Mouse (Mus musculus) embryonic facial prominence, embryonic 13.5 days (tissue): Measurements from ENCODE around the gene Olfr1128. TPM values are rescaled to one million over a fixed set of nuclear protein-coding genes. Genes with fewer than 3 reads are reported as not detected.
A peak's percentile ranks its signal among the peaks of the same experiment; 100 is the strongest.
"Not testable (repeated sequence)": the region's sequence is repeated elsewhere in the genome, so short reads cannot be mapped to it uniquely, and the experiment has no call there.

Experiments used
- ATAC-seq: fragments of 200-750 bp; cut with Nextera tagmentation; 2 replicates; pipeline ENCODE4 v1.8.0; 2017; ENCODE audit warnings: low read depth; ENCODE audit not compliant: insufficient number of reproducible peaks, insufficient read depth, low FRiP score, low TSS enrichment
- H3K27ac ChIP-seq: fragments of 300-500 bp; sonication (generic); 2 replicates; pipeline ENCODE4 v1.5.1; 2015; ENCODE audit warnings: moderate library complexity, mild to moderate bottlenecking, inconsistent platforms
- H3K27me3 ChIP-seq: fragments of 300-500 bp; sonication (generic); 2 replicates; pipeline ENCODE4 v1.6.1; 2015; ENCODE audit warnings: mild to moderate bottlenecking, inconsistent platforms
- H3K36me3 ChIP-seq: fragments of 300-500 bp; sonication (generic); 2 replicates; pipeline ENCODE4 v1.6.1; 2015; ENCODE audit warnings: mild to moderate bottlenecking, inconsistent platforms
- H3K4me1 ChIP-seq: fragments of 300-500 bp; sonication (generic); 2 replicates; pipeline ENCODE4 v1.6.1; 2015; ENCODE audit warnings: inconsistent platforms
- H3K4me2 ChIP-seq: fragments of 300-500 bp; sonication (generic); 2 replicates; pipeline ENCODE4 v1.6.1; 2015; ENCODE audit warnings: moderate library complexity, mild to moderate bottlenecking, inconsistent platforms
- H3K4me3 ChIP-seq: fragments of 300-500 bp; sonication (generic); 2 replicates; pipeline ENCODE4 v1.5.1; 2015; ENCODE audit warnings: mild to moderate bottlenecking, inconsistent platforms
- H3K9ac ChIP-seq: fragments of 300-500 bp; sonication (generic); 2 replicates; pipeline ENCODE4 v1.6.1; 2015; ENCODE audit warnings: mild to moderate bottlenecking, inconsistent platforms
- H3K9me3 ChIP-seq: fragments of 300-500 bp; sonication (generic); 2 replicates; pipeline ENCODE4 v1.6.1; 2016; ENCODE audit warnings: inconsistent platforms
- WGBS: fragments of 180-500 bp; shearing (Covaris S2); methylation state at CpG from one replicate; pipeline ENCODE4 v1.1.7; 2015; ENCODE audit warnings: mixed read lengths; 5-methylcytosine and 5-hydroxymethylcytosine counted together
- polyA plus RNA-seq: library from polyadenylated mRNA; unstranded; fragments of >200 nt; fragmentation: Nextera tagmentation; extraction: Ambion mirVana; gene quantifications from 2 replicates; pipeline ENCODE4 v1.2.1, GENCODE M21; 2015

The Olfr1128 gene
- not detected in 2 replicates for polyA plus RNA-seq

DNA sequence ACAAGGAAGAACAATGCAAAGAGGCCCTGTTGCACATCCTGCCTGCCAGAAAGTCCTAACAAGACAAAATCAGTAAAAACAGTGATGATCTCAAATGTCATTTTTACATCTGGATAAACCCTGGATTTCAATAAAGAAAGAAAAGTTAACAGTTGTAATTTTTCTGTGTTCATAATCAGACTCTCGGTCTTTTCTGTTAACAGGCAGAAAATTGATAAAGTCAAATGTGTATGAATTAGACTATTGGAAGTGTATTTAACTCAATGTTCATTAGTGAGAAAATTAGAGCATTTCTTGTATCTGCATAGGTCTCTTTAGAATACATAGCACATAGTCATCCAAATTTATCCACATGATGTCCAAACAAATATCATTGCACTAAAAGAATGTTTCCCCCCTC, at the start of gene Olfr1128:
Olfr1128 (minus strand) TSS at position 101 of the 400 bp plus-strand sequence.
- Histone ChIP-seq H3K27ac (no peak within 1 kb of the TSS), H3K36me3 (no peaks in the 10 kb centered on the region), H3K4me1 (no peaks in the 10 kb centered on the region), H3K9me3 (no peaks in the 10 kb centered on the region), H3K9ac (no peak within 1 kb of the TSS), H3K4me2 (no peak within 1 kb of the TSS), H3K4me3 (no peak within 1 kb of the TSS), H3K27me3 (no peaks in the 10 kb centered on the region)
- 88% methylated on average over 1 of the region's 1 CpGs for WGBS
- no peak for ATAC-seq

DNA sequence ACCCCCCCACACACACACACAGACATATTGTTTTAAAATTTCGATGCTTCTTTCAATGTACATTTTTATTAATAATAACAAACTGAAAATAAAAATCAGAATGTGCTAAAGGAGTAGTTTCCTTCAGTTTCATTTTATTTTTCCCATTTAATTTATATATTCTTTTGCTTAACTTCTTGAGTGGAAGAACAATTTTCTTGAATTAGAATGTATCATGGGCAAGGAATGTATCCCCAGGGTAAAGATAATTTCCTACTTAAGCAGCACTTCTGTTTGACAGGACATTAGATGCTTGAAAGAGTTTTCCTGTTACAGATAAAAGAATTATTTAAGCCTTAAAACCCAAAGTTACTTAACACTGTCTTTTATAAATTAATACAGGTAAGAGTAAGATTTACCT, 28.3 kb upstream of the Olfr1128 start, which contains the start of gene Olfr1129:
Olfr1129 (plus strand) TSS at position 301 of the 400 bp plus-strand sequence.
- not testable (repeated sequence) for ATAC-seq, H3K36me3 ChIP-seq, H3K27ac ChIP-seq, H3K4me1 ChIP-seq, H3K9me3 ChIP-seq, H3K4me2 ChIP-seq, H3K9ac ChIP-seq, H3K4me3 ChIP-seq, H3K27me3 ChIP-seq
- WGBS: 66% methylated on average over 1 of the region's 1 CpGs

DNA sequence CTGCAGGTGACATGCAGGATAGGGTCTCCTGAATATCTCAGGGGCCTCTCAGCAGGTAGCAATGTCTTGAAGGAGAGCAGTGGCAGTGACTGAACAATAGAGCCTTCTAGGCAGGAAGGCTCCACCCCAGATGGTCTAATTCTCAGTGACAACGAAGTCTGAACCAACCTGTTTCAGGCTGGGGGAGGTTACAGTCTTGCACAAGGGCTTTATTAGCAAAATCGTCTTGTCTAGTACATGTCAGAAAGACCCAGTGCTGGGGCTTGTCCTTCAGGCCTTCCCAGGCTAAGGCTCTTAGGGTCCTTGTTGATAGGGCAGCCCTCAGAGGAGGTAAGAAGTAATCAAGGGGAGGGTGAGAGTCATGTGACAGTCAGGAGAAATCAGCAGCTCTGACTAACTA, 10.5 kb downstream of the Olfr1128 start:
- H3K4me1 ChIP-seq: no peaks in the 10 kb centered on the region
- no peaks in the 10 kb centered on the region for H3K9me3 ChIP-seq
- no peak for ATAC-seq
- H3K4me2 ChIP-seq: no peak overlapping the region
- H3K27me3 ChIP-seq: no peaks in the 10 kb centered on the region
- no peak overlapping the region for H3K4me3 ChIP-seq
- H3K27ac ChIP-seq: no peak overlapping the region
- H3K36me3 ChIP-seq: no peaks in the 10 kb centered on the region
- H3K9ac ChIP-seq: no peak overlapping the region
- 40% methylated on average over 2 of the region's 2 CpGs for WGBS

DNA sequence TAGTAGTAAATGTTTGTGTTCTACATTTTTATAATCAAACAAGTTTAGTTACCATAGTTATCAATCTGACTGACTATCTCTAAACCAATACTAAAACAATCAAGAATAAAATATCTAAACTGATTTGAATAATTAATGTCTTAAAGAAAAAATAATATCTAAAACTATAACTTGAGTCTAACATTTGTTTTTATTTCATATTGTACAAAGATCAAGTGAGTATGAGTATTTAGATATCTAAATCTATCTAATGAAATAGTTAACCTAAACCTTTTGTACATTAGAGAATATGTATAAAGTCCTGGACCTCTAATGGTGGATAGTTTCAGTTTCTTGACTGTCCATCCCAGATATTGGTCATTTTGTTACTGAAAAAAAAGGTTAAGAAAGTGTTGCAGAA, 13.8 kb downstream of the Olfr1128 start, which contains the start of gene Olfr153:
Olfr153 (plus strand) TSS at position 301 of the 400 bp plus-strand sequence.
- Histone ChIP-seq H3K4me3 (no peak within 1 kb of the TSS), H3K4me1 (no peaks in the 10 kb centered on the region), H3K9me3 (no peaks in the 10 kb centered on the region), H3K9ac (no peak within 1 kb of the TSS), H3K27ac (no peak within 1 kb of the TSS), H3K27me3 (no peaks in the 10 kb centered on the region), H3K36me3 (no peaks in the 10 kb centered on the region), H3K4me2 (no peak within 1 kb of the TSS)
- ATAC-seq: no peak

DNA sequence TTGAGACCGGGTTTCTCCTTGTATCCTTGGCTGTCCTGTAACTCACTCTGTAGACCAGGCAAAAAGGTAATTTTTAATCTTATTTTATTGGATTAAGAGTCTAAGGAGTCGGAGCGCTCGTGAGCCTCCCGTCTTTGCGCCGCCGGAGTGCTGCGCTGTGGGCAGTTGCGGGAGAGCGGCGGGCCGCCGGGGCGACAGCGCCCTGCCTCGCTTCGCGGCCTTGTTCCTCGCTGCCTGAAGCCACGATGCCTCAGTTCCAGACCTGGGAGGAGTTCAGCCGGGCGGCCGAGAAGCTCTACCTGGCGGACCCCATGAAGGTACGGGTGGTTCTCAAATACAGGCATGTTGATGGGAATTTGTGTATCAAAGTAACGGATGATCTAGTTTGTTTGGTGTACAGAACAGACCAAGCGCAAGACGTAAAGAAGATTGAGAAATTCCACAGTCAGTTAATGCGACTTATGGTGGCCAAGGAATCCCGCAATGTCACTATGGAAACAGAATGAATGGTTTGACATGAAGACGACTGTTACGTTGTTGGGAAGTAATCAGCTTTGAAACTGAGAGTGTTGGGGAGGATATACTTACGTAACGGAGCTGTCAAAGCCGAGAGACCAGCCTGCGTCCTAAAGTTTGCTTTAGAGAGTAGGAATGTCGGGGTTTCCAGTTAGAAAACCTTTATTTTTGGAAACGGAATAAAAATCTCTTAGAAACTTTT, 19.3 kb downstream of the Olfr1128 start:
- H3K4me2 ChIP-seq: peak overlapping the region; percentile 51
- H3K9me3 ChIP-seq, H3K36me3 ChIP-seq, H3K4me1 ChIP-seq, H3K9ac ChIP-seq, ATAC-seq, H3K27ac ChIP-seq, H3K27me3 ChIP-seq: not testable (repeated sequence)
- 28% methylated on average over 39 of the region's 39 CpGs for WGBS
- peak overlapping the region; percentile 29 for H3K4me3 ChIP-seq

DNA sequence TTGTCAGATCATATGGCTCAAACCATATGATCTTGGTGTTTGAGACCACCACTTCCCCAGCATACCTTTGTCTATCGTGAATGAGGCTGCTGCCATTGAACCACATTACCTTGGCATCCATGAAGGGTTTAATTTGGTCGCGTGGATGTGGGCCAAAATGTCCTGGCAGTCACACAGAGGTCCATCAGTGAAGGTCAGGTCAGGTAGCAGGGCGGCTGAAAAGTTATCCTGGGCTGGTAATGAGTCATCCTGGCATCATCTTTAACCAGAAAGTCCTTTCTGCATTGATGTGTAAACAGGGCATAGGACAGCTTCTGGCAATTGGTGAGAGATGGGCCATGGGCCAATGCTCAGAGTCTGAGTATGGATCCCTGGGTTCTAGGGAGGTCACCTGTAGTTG, 24.7 kb downstream of the Olfr1128 start:
- Histone ChIP-seq H3K4me2 (no peak overlapping the region), H3K9ac (no peak overlapping the region), H3K4me3 (no peak overlapping the region), H3K27me3 (no peaks in the 10 kb centered on the region), H3K36me3 (no peaks in the 10 kb centered on the region), H3K4me1 (no peaks in the 10 kb centered on the region), H3K27ac (no peak overlapping the region), H3K9me3 (no peaks in the 10 kb centered on the region)
- ATAC-seq: no peak
- WGBS: 84% methylated on average over 4 of the region's 4 CpGs

DNA sequence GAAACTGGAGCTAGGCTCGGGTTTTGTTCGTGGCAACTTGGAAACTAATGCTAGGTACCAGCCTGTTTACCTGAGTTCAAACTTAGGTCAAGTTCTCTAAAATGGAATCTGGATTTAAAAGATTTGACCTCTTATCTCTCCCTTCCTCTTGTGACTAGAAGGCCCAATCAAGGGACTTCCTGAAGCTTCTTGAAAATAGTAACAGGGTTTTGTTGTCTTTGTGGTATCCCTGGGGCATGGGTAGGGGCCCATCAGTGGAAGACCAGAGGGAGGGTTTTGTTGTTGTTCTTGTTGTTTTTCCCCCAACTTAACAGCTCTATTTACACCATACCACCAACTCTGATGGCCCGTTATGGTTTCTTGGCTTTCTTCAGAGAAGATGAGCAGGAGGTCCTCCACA, 28.8 kb downstream of the Olfr1128 start:
- H3K27me3 ChIP-seq: no peaks in the 10 kb centered on the region
- H3K36me3 ChIP-seq: no peaks in the 10 kb centered on the region
- H3K27ac ChIP-seq: no peak overlapping the region
- ATAC-seq: no peak
- H3K9ac ChIP-seq: no peak overlapping the region
- 83% methylated on average over 3 of the region's 3 CpGs for WGBS
- H3K4me3 ChIP-seq: no peak overlapping the region
- no peaks in the 10 kb centered on the region for H3K9me3 ChIP-seq
- H3K4me2 ChIP-seq: no peak overlapping the region
- H3K4me1 ChIP-seq: no peaks in the 10 kb centered on the region

DNA sequence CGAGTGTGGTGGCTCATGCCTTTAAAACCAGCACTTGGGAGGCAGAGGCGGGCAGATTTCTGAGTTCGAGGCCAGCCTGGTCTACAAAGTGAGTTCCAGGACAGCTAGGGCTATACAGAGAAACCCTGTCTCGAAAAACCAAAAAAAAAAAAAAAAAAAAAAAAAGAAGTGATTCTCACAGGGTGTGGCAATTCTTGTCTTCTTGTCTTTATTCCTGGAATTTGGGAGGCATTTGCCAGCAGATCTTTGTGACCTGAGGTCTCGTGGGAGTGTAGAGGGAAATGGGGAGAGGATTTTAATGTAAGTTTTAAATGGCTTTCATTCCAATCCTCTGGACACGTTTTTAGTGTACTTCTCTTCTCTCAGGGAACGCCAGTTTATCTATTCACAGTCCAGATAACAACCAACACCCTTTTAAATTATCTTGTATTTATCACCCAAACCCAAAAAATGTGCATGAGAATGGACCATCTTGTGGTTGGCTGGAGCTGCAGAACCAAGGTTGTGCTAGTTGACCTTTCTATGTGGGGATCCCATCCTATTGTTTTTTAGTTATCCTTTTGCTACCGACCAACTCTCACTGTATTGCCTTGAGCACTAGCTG, 29.8 kb downstream of the Olfr1128 start:
- H3K4me3 ChIP-seq: no peak overlapping the region
- no peaks in the 10 kb centered on the region for H3K9me3 ChIP-seq
- H3K27ac ChIP-seq: no peak overlapping the region
- H3K27me3 ChIP-seq: no peaks in the 10 kb centered on the region
- no peak overlapping the region for H3K4me2 ChIP-seq
- ATAC-seq: no peak
- H3K4me1 ChIP-seq: no peaks in the 10 kb centered on the region
- no peaks in the 10 kb centered on the region for H3K36me3 ChIP-seq
- H3K9ac ChIP-seq: no peak overlapping the region
- 76% methylated on average over 8 of the region's 8 CpGs for WGBS

DNA sequence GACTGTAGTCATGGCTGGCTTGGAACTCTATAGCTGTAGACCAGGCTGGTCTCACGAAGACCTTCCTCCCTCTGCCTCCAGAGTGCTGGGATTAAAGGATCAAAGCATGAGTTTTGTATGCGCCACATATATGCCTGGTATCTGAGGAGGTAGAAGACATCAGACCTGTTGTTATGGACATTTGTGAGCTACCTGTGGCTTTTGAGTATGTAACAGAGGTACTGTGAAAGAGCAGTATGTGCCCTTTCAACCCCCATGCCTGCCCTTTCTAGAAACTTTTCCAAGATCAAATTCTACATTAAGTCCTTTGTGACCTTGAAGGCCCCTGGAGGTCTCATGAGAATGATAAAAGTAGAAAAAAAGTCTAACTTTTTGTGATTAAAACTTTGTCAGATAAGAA, 30.3 kb downstream of the Olfr1128 start:
- ATAC-seq: no peak
- no peaks in the 10 kb centered on the region for H3K36me3 ChIP-seq
- H3K27ac ChIP-seq: no peak overlapping the region
- H3K4me3 ChIP-seq: no peak overlapping the region
- no peak overlapping the region for H3K4me2 ChIP-seq
- H3K9ac ChIP-seq: no peak overlapping the region
- H3K9me3 ChIP-seq: no peaks in the 10 kb centered on the region
- no peaks in the 10 kb centered on the region for H3K4me1 ChIP-seq
- WGBS: 86% methylated on average over 2 of the region's 2 CpGs
- no peaks in the 10 kb centered on the region for H3K27me3 ChIP-seq

DNA sequence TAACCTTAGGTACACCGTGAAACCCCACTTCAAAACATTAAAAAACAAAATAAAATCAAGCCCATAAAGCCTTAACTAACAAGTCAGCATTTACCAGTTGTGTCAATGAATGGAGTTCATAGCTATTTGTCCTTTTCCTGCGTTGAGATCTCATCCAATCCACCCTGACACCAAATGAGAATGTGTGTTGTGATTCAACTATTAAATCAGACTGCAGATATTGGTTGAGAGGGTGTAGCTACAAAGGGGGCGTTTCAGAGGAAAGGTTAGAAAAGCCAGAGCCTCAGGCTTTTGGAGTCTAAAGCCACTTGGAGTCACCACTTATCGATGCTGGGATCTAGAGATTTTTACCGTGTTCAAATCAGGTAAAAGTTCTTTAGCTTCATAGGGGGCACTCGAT, 39.1 kb downstream of the Olfr1128 start, which contains the start of gene Pramel6:
Pramel6 (plus strand) TSS at position 301 of the 400 bp plus-strand sequence.
- Histone ChIP-seq H3K4me1 (no peaks in the 10 kb centered on the region), H3K4me2 (no peak within 1 kb of the TSS), H3K36me3 (no peaks in the 10 kb centered on the region), H3K27me3 (no peaks in the 10 kb centered on the region), H3K9ac (no peak within 1 kb of the TSS), H3K27ac (no peak within 1 kb of the TSS), H3K4me3 (no peak within 1 kb of the TSS), H3K9me3 (0 out of 2 replicates have a peak, but pooled peaks cover 3% of the 10 kb centered on the region)
- WGBS: 84% methylated on average over 6 of the region's 6 CpGs
- ATAC-seq: no peak

DNA sequence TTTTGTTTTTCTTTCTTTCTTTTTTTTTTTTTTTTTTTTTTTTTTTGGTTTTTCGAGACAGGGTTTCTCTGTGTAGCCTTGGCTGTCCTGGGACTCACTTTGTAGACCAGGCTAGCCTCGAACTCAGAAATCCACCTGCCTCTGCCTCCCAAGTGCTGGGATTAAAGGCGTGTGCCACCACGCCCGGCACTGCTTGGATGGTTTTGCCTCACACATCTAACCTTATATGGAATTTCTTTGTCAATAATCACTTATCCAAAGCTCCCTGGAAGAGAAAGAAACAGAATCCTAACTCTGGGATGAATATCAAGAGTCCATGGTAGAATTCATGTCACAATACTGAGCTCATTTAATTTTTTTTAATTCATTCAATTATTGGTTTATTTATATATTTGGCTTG, 48.3 kb downstream of the Olfr1128 start, which contains the start of gene Pramel7:
Pramel7 (minus strand) TSS at position 101 of the 400 bp plus-strand sequence.
- not testable (repeated sequence) for H3K9me3 ChIP-seq, H3K27me3 ChIP-seq, ATAC-seq, H3K4me1 ChIP-seq, H3K4me3 ChIP-seq, H3K4me2 ChIP-seq, H3K9ac ChIP-seq, H3K36me3 ChIP-seq, H3K27ac ChIP-seq
- whole genome bisulfite sequencing: 83% methylated on average over 4 of the region's 5 CpGs
